Mouse (Mus musculus) cortical plate, adult 2 months (tissue): ENCODE data around the gene Gm12166.

Experiments
- CTCF ChIP-seq: fragments of 200-500 bp; IDR thresholded peaks from 2 replicates; pipeline ENCODE4 v1.5.1; 2011; ENCODE audit warnings: mild to moderate bottlenecking, control low read depth, low read length; ENCODE audit not compliant: insufficient read depth; ENCODE audit errors: extremely low read depth
- POLR2A ChIP-seq: fragments of 200-500 bp; IDR thresholded peaks from 2 replicates; pipeline ENCODE4 v1.6.1; 2011; ENCODE audit warnings: mild to moderate bottlenecking, low read length, control low read depth; ENCODE audit not compliant: insufficient read depth; ENCODE audit errors: extremely low read depth

GRCm38 (mm10) chr11:46083405-46083804, 31.3 kb upstream of the Gm12166 start:
- TF ChIP-seq POLR2A: no peak
- no peak for TF ChIP-seq CTCF
